Comparison of ENCODE assay signal across 8 mouse cellular contexts in the genomic region with DNA sequence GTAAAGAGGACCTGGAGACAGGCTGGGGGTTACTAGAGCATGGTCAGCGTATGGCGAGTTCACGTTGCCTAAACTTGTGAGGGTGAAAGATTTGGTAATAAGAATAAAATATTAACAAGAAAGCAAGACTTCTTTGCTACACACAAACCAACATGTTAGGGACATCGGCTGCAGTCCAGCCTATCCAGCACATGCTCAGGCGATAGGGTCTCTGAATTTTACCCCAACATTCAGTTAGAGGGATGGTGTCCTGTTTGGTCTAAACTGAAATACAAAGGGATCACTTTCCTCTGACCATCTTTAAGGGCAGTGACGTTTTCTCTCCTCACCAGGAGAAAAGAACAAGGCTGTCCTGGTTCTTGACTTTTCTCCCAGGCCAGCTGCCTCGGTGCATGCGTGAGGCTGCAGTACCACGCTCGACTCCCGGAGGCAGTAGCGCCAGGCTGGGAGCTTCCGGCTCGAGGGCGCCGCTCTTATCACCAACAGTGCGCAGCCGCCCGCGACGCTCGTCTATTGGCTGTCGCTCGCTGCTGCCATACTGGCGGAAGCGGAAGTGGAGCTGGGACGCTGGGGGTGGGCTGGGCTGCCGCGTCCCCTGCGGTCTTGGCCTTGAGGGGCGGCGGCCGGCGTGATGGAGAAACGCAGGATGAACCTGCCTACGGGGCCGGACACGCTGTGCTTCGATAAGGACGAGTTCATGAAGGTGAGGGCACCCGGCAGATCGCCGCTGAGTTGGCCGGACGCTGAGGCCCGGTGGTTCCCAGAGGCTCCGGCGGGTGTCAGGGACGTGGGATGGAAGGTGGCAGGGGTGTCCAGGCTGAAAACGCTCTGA. TPM values are rescaled to one million over a fixed set of nuclear protein-coding genes. Genes with fewer than 3 reads are reported as not detected.
DNase-seq lines count a peak whose midpoint lies in the region; ATAC-seq and TF ChIP-seq lines count a peak whose summit lies in the region.

TSS of gene Cog2 (plus strand) at position 519 of the 832 bp plus-strand sequence.

- H3K4me2 ChIP-seq in embryonic facial prominence, embryonic 15.5 days (replicated peaks) = peak within 1 kb of the TSS; percentile 72
- H3K4me2 ChIP-seq in limb, embryonic 14.5 days (replicated peaks; ENCODE audit: low read depth, low read length, severe bottlenecking) = peak within 1 kb of the TSS; percentile 64
- H3K4me2 ChIP-seq in midbrain, postnatal 0 days (ENCODE audit: low read depth, low read length, poor library complexity, severe bottlenecking) = peak within 1 kb of the TSS; percentile 79

- H3K27me3 ChIP-seq in embryonic facial prominence, embryonic 15.5 days = peaks cover 5% of the 10 kb centered on the region; the same call in 1 of the 2 replicates
- no peaks in the 10 kb centered on the region for H3K27me3 ChIP-seq in limb, embryonic 14.5 days (ENCODE audit: control insufficient read depth, insufficient read depth, low read length)
- H3K27me3 ChIP-seq in midbrain, postnatal 0 days (ENCODE audit: insufficient read depth, low read length) = 0 out of 2 replicates have a peak, but pooled peaks cover 2% of the 10 kb centered on the region

- peak; percentile 77; the same call in 1 of the 2 replicates for TF ChIP-seq POLR2A in bone marrow, adult 2 months (IDR thresholded peaks at IDR 0.05; ENCODE audit: borderline replicate concordance, control insufficient read depth, low read depth, low read length)
- peak; percentile 90; the same call in 1 of the 2 replicates for TF ChIP-seq POLR2A in limb, embryonic 14.5 days (IDR thresholded peaks at IDR 0.05; ENCODE audit: borderline replicate concordance, extremely low read depth, insufficient read depth, insufficient read length)

- peak within 1 kb of the TSS; percentile 81 for H3K4me3 ChIP-seq in bone marrow, adult 2 months (replicated peaks; ENCODE audit: control insufficient read depth, low read depth, low read length)
- peak within 1 kb of the TSS; percentile 93 for H3K4me3 ChIP-seq in embryonic facial prominence, embryonic 15.5 days (replicated peaks)
- H3K4me3 ChIP-seq in limb, embryonic 14.5 days (replicated peaks; ENCODE audit: low read length) = peak within 1 kb of the TSS; percentile 85
- peak within 1 kb of the TSS; percentile 89 for H3K4me3 ChIP-seq in midbrain, postnatal 0 days (ENCODE audit: low read depth, low read length)

- WGBS in bone marrow, adult 2 months = 10% methylated on average over 50 of the region's 50 CpGs
- 10% methylated on average over 49 of the region's 50 CpGs for WGBS in embryonic facial prominence, embryonic 15.5 days
- 10% methylated on average over 50 of the region's 50 CpGs for WGBS in limb, embryonic 14.5 days
- 10% methylated on average over 50 of the region's 50 CpGs for WGBS in midbrain, postnatal 0 days

- H3K4me1 ChIP-seq in bone marrow, adult 2 months (ENCODE audit: control insufficient read depth, insufficient read depth, low read length) = peaks cover 3% of the 10 kb centered on the region
- H3K4me1 ChIP-seq in embryonic facial prominence, embryonic 15.5 days = peaks cover 19% of the 10 kb centered on the region
- H3K4me1 ChIP-seq in limb, embryonic 14.5 days (ENCODE audit: control insufficient read depth, insufficient read depth, low read length) = peaks cover 10% of the 10 kb centered on the region; the same call in 1 of the 2 replicates
- peaks cover 6% of the 10 kb centered on the region; the same call in 1 of the 2 replicates for H3K4me1 ChIP-seq in midbrain, postnatal 0 days (ENCODE audit: insufficient read depth, low read length)

- peak; percentile 95 for ATAC-seq in embryonic facial prominence, embryonic 15.5 days (ENCODE audit: insufficient number of reproducible peaks, low FRiP score, low TSS enrichment, low read depth)
- ATAC-seq in limb, embryonic 14.5 days (ENCODE audit: low FRiP score, low read depth) = peak; percentile 99
- ATAC-seq in midbrain, postnatal 0 days (ENCODE audit: low FRiP score) = peak; percentile 98

- H3K27ac ChIP-seq in bone marrow, adult 2 months (ENCODE audit: control insufficient read depth, insufficient read depth, low read depth, low read length, poor library complexity) = peak within 1 kb of the TSS; percentile 14; the same call in 1 of the 2 replicates
- H3K27ac ChIP-seq in embryonic facial prominence, embryonic 15.5 days (replicated peaks) = no peak within 1 kb of the TSS
- H3K27ac ChIP-seq in limb, embryonic 14.5 days (replicated peaks; ENCODE audit: low read depth, low read length) = no peak within 1 kb of the TSS
- peak within 1 kb of the TSS; percentile 43; the same call in 1 of the 2 replicates for H3K27ac ChIP-seq in midbrain, postnatal 0 days (ENCODE audit: low read depth, low read length)

- DNase-seq in 416B (ENCODE audit: low read depth) = peak; percentile 93
- DNase-seq in heart, adult 8-10 months (ENCODE audit: low spot score) = peak; percentile 89
- DNase-seq in kidney, adult 9 months = peak; percentile 90
- peak; percentile 97 for DNase-seq in limb, embryonic 14.5 days (ENCODE audit: low spot score)
- DNase-seq in midbrain, postnatal 0 days (ENCODE audit: low spot score) = peak; percentile 97
- DNase-seq in spleen, postnatal 14 days (ENCODE audit: low spot score in 2 of 2) = peak; percentile 75 to 83

- no peaks in the 10 kb centered on the region for H3K9me3 ChIP-seq in embryonic facial prominence, embryonic 15.5 days (replicated peaks)
- no peaks in the 10 kb centered on the region for H3K9me3 ChIP-seq in limb, embryonic 14.5 days (ENCODE audit: control insufficient read depth, low read length)
- no peaks in the 10 kb centered on the region for H3K9me3 ChIP-seq in midbrain, postnatal 0 days (ENCODE audit: low read length)

- peak within 1 kb of the TSS; percentile 86 for H3K9ac ChIP-seq in embryonic facial prominence, embryonic 15.5 days
- peak within 1 kb of the TSS; percentile 78 for H3K9ac ChIP-seq in limb, embryonic 14.5 days (ENCODE audit: low read depth, low read length, severe bottlenecking)
- H3K9ac ChIP-seq in midbrain, postnatal 0 days (replicated peaks; ENCODE audit: low read length, poor library complexity, severe bottlenecking) = peak within 1 kb of the TSS; percentile 91

- peak; percentile 73 for TF ChIP-seq CTCF in bone marrow, adult 2 months (IDR thresholded peaks at IDR 0.05; ENCODE audit: control insufficient read depth, insufficient read depth, low read length)
- peak; percentile 92 for TF ChIP-seq CTCF in midbrain, postnatal 0 days (IDR thresholded peaks at IDR 0.05)

- peaks cover 2% of the 10 kb centered on the region; the same call in 1 of the 2 replicates for H3K36me3 ChIP-seq in embryonic facial prominence, embryonic 15.5 days
- H3K36me3 ChIP-seq in limb, embryonic 14.5 days (ENCODE audit: control insufficient read depth, insufficient read depth, low read length) = peaks cover 4% of the 10 kb centered on the region; the same call in 1 of the 2 replicates
- H3K36me3 ChIP-seq in midbrain, postnatal 0 days (ENCODE audit: insufficient read depth, low read length) = peaks cover 6% of the 10 kb centered on the region

RNA-seq across cellular contexts. Expression of gene Cog2, which starts in this region (rescaled TPM):
- 6.1 and 12.1 TPM in 2 replicates for polyA plus RNA-seq in bone marrow, adult 2 months (2011; ENCODE audit: insufficient read depth, insufficient read length, low replicate concordance, missing spikeins)
- 38.1 and 40.5 TPM in 2 replicates for polyA plus RNA-seq in embryonic facial prominence, embryonic 15.5 days (2015; fragmentation: Nextera tagmentation; extraction: Ambion mirVana)
- total RNA-seq in heart, adult 8-10 months (2022) = 10 to 100 TPM; 21.6 to 26.9 (median 25.4) TPM
- polyA plus RNA-seq in limb, embryonic 14.5 days (2012; rRNA removed) = 35.5 and 36.1 TPM in 2 replicates
- polyA plus RNA-seq in limb, embryonic 14.5 days (2014; fragmentation: Nextera tagmentation; extraction: Ambion mirVana) = 40.5 and 40.6 TPM in 2 replicates
- 26.2 and 26.7 TPM in 2 replicates for total RNA-seq in midbrain, postnatal 0 days (2014; rRNA removed)
- 15.8 and 18.8 TPM in 2 replicates for polyA plus RNA-seq in midbrain, postnatal 0 days (2015; fragmentation: Nextera tagmentation; extraction: Ambion mirVana)

Comparison
In these comparisons a context has a peak if more than half of its experiments do, and no peak if none do; other contexts are left out.
1. H3K27ac ChIP-seq: peak in bone marrow, adult 2 months (single experiment) and midbrain, postnatal 0 days (single experiment); none in embryonic facial prominence, embryonic 15.5 days (single experiment) and limb, embryonic 14.5 days (single experiment).
2. Peak in every context shown above with its lines, with median percentiles within 50 percentile points of each other: DNase-seq, H3K4me3 ChIP-seq, ATAC-seq, H3K4me2 ChIP-seq and H3K9ac ChIP-seq.